Mouse (Mus musculus) embryonic fibroblast, embryonic 13.5 days (primary cell): ENCODE data around the gene Prdm15.

ENCODE experiments used
- CTCF ChIP-seq: IDR thresholded peaks from 2 replicates; pipeline ENCODE4 v1.5.1; 2011; ENCODE audit warnings: mild to moderate bottlenecking, control low read depth, low read length, moderate library complexity, borderline replicate concordance; ENCODE audit not compliant: insufficient read depth
- POLR2A ChIP-seq: IDR thresholded peaks from 2 replicates; pipeline ENCODE4 v1.6.1; 2011; ENCODE audit warnings: low read depth, mild to moderate bottlenecking, control low read depth, low read length, moderate library complexity

DNA sequence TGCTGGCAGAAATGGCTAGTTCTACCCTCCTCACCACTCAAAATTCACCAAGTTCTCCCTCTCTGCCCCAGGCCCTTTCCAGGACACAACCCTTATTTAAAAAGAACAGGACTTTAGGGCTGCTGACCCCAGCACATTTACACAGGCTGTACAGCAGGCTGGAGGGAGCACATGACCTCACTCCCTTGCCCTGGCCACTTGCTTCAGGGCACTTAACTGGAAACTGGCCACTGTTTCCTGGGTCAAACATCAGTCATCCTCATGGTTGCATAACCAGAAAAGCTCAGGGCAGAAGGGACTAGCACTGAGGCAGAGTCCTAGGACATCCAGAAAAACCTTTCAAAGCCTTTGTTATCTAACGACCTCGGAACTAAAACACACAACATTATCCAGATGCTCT, 93.4 kb downstream of the Prdm15 start:
- TF ChIP-seq CTCF, result no peak
- no peak for TF ChIP-seq POLR2A
